Mouse (Mus musculus) midbrain, embryonic 10.5 days (tissue): ENCODE measurements around the gene Zfp169. TPM values are rescaled to one million over a fixed set of nuclear protein-coding genes. Genes with fewer than 3 reads are reported as not detected.

Source experiments
- DNase-seq: peaks from one replicate; pipeline ENCODE4 v3.0.0-alpha.2; 2017; ENCODE audit warnings: low spot score
- H3K27ac ChIP-seq: fragments of 300-500 bp; sonication (generic); replicated peaks from 2 replicates; pipeline ENCODE4 v1.5.1; 2016; ENCODE audit warnings: mild to moderate bottlenecking
- H3K27me3 ChIP-seq: fragments of 300-500 bp; sonication (generic); 2 replicates; pipeline ENCODE4 v1.6.1; 2016; ENCODE audit warnings: low read depth, mild to moderate bottlenecking; ENCODE audit not compliant: poor library complexity, severe bottlenecking
- H3K36me3 ChIP-seq: fragments of 300-500 bp; sonication (generic); 2 replicates; pipeline ENCODE4 v1.6.1; 2016; ENCODE audit warnings: mild to moderate bottlenecking, moderate library complexity
- H3K4me1 ChIP-seq: fragments of 300-500 bp; sonication (generic); 2 replicates; pipeline ENCODE4 v1.6.1; 2016
- H3K4me3 ChIP-seq: fragments of 300-500 bp; sonication (generic); 2 replicates; pipeline ENCODE4 v1.5.1; 2016; ENCODE audit warnings: mild to moderate bottlenecking, moderate library complexity
- H3K9me3 ChIP-seq: fragments of 300-500 bp; sonication (generic); replicated peaks from 2 replicates; pipeline ENCODE4 v1.6.1; 2016; ENCODE audit warnings: mild to moderate bottlenecking
- WGBS: fragments of 180-500 bp; shearing (Covaris S2); methylation state at CpG from one replicate; pipeline ENCODE4 v1.1.7; 2016; 5-methylcytosine and 5-hydroxymethylcytosine counted together
- polyA plus RNA-seq: library from polyadenylated mRNA; unstranded; fragments of >200 nt; fragmentation: Nextera tagmentation; extraction: Ambion mirVana; gene quantifications from 2 replicates; pipeline ENCODE4 v1.2.1, GENCODE M21; 2016

Zfp169 gene
- polyA plus RNA-seq, 1 experiment from 2014 or later = 4.7 TPM

- no peak overlapping the region for H3K27ac ChIP-seq
- peak overlapping the region; percentile 53 for H3K4me3 ChIP-seq
- H3K9me3 ChIP-seq = no peaks in the 10 kb centered on the region; the same call in 1 of the 2 replicates
- peaks cover 11% of the 10 kb centered on the region for H3K4me1 ChIP-seq
- DNase-seq = peak; percentile 79
- peaks cover 41% of the 10 kb centered on the region for H3K36me3 ChIP-seq
- no peaks in the 10 kb centered on the region for H3K27me3 ChIP-seq
- 7% methylated on average over 15 of the region's 15 CpGs for WGBS
These were observed 15.5 kb downstream of the Zfp169 start for GRCm38 (mm10) chr13:48497693-48498221.

DNA sequence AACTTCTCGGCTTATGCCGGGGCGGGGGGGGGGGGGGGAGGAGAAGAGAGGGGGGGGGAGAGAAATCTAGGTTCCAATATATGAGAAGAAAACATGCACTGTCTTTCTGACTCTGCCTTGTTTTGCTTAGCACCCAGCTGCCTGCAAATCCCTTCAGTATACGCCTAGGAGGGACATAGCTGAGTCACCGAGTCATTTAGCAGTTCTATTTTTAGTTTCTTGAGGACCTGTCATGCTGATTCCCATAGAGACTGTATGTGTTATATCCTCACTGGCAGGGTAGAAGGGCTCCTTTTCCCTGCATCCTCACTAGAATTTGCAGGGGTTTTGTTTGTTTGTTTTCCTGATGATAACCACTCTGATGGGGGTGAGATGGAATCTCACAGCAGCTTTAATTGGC is 20.1 kb downstream of the Zfp169 start:
- Histone ChIP-seq H3K4me1 (peaks cover 9% of the 10 kb centered on the region), H3K36me3 (peaks cover 70% of the 10 kb centered on the region), H3K4me3 (no peak overlapping the region), H3K27ac (no peak overlapping the region), H3K9me3 (no peaks in the 10 kb centered on the region; the same call in 1 of the 2 replicates), H3K27me3 (no peaks in the 10 kb centered on the region)
- DNase-seq = no peak
- WGBS = 71% methylated on average over 4 of the region's 5 CpGs

DNA sequence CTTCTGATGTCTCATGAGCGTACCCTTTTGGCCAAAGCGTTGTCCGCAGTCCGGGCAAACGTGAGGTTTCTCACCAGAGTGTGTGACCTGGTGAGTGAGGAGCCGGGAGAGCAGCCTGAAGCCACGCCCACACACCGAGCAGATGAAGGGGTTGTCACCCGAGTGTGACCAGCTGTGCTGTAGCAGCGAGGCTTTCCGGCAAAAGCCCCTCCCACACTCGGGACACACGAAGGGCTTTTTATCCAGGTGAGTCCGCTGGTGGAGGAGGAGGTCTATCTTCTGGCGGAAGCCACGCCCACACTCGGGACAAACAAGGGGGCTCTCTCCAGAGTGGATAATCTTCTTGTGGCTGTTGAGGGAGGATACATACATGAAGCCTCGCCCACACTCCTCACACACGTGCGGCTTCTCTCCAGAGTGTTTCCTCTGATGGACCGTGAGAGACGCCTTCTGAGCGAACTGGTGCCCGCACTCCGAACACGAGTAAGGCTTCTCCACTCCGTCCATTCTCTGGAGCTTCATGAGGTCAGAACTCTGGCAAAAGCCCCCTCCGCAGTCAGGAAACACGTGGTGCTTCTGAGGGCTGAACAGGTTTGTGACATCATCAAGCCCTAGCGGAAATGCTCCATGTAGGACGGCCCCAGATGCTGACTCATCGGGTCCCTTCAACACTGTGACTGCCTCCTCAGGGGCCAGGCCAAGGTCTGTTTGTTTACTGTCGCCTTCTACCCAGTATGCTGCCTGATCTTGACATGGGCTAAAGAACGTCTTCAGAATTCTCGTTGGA is 22.7 kb downstream of the Zfp169 start:
- DNase-seq = no peak
- H3K9me3 ChIP-seq = no peaks in the 10 kb centered on the region; the same call in 1 of the 2 replicates
- H3K27ac ChIP-seq = no peak overlapping the region
- H3K27me3 ChIP-seq = no peaks in the 10 kb centered on the region
- H3K4me3 ChIP-seq = no peak overlapping the region
- no peaks in the 10 kb centered on the region for H3K4me1 ChIP-seq
- WGBS = 91% methylated on average over 35 of the region's 35 CpGs
- H3K36me3 ChIP-seq = peaks cover 70% of the 10 kb centered on the region

GRCm38 (mm10) chr13:48483606-48484005 is 29.6 kb downstream of the Zfp169 start:
- no peaks in the 10 kb centered on the region for H3K27me3 ChIP-seq
- DNase-seq = no peak
- H3K4me1 ChIP-seq = no peaks in the 10 kb centered on the region
- peaks cover 26% of the 10 kb centered on the region for H3K36me3 ChIP-seq
- no peaks in the 10 kb centered on the region for H3K9me3 ChIP-seq
- H3K4me3 ChIP-seq = no peak overlapping the region
- H3K27ac ChIP-seq = no peak overlapping the region
- WGBS = 95% methylated on average over 4 of the region's 4 CpGs

DNA sequence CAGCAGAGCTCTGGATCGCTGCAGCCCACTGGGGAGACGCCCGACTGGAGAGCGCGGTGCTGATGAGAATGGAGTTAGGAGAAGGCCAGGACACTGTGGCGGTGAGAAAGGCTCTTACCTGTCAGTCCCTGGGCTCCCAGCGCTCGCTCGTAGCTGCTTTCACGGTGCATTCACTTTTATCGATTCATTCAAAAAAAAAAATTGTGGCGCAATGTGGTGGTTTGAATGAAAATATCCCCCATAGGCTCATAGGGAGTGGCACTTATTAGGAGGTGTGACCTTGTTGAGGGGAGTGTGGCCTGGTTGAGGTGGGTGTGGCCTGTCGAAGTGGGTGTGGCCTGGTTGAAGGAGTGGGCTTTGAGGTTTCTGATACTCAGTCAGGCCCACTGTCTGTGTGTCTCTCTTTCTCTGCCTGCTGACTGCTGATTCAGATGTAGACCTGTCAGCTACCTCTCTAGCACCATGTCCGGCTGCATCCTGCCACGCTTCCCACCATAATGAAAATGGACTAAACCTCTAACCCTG is 44.5 kb downstream of the Zfp169 start:
- Histone ChIP-seq H3K4me3 (no peak overlapping the region), H3K36me3 (no peaks in the 10 kb centered on the region), H3K9me3 (no peaks in the 10 kb centered on the region), H3K27ac (no peak overlapping the region), H3K27me3 (no peaks in the 10 kb centered on the region), H3K4me1 (peaks cover 16% of the 10 kb centered on the region; the same call in 1 of the 2 replicates)
- 67% methylated on average over 15 of the region's 15 CpGs for WGBS
- no peak for DNase-seq

GRCm38 (mm10) chr13:48466186-48466585 is 47.1 kb downstream of the Zfp169 start:
- H3K27ac ChIP-seq = no peak overlapping the region

DNA sequence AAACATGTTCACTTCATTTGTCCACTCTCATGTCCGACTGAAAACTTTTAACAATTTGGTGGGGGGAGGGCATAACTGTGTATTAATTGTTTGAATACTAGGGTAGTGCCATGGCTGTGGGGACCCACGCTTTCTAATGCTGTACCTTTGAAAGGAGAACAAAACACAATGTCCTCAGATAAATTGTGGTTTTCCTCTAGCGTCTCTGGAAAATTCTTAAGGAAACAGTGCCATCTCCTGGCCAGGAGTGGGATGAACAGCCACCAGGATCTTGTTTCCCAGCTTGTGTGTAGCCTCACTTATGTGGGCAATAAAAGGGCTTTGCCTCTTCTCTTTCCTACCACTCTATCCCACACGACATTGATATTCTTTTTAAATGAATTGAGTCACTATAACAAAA is 49.1 kb downstream of the Zfp169 start:
- Histone ChIP-seq H3K9me3 (no peaks in the 10 kb centered on the region), H3K27ac (0 out of 2 replicates have a peak overlapping the region, but pooled peaks have one; percentile 25)
- WGBS = 26% methylated on average over 4 of the region's 4 CpGs

More at GRCm38 (mm10) chr13:48466186-48466585, 47.1 kb downstream of the Zfp169 start:
- H3K36me3 ChIP-seq = no peaks in the 10 kb centered on the region
- no peaks in the 10 kb centered on the region for H3K9me3 ChIP-seq
- no peak overlapping the region for H3K4me3 ChIP-seq
- H3K27me3 ChIP-seq = no peaks in the 10 kb centered on the region
- H3K4me1 ChIP-seq = peaks cover 16% of the 10 kb centered on the region; the same call in 1 of the 2 replicates
- WGBS = 77% methylated on average over 10 of the region's 10 CpGs
- DNase-seq = no peak

GRCm38 (mm10) chr13:48459280-48459679 is 54.0 kb downstream of the Zfp169 start:
- no peak for DNase-seq
- H3K4me3 ChIP-seq = no peak overlapping the region
- peaks cover 7% of the 10 kb centered on the region; the same call in 1 of the 2 replicates for H3K4me1 ChIP-seq
- 82% methylated on average over 5 of the region's 5 CpGs for WGBS
- no peak overlapping the region for H3K27ac ChIP-seq
- H3K9me3 ChIP-seq = no peaks in the 10 kb centered on the region
- H3K36me3 ChIP-seq = no peaks in the 10 kb centered on the region
- no peaks in the 10 kb centered on the region for H3K27me3 ChIP-seq

More for the DNA sequence above, 49.1 kb downstream of the Zfp169 start:
- Histone ChIP-seq H3K4me3 (no peak overlapping the region), H3K27me3 (no peaks in the 10 kb centered on the region), H3K4me1 (peaks cover 16% of the 10 kb centered on the region; the same call in 1 of the 2 replicates), H3K36me3 (no peaks in the 10 kb centered on the region)
- DNase-seq = peak; percentile 75

- no peak overlapping the region for H3K27ac ChIP-seq
- peaks cover 19% of the 10 kb centered on the region for H3K4me1 ChIP-seq
- H3K27me3 ChIP-seq = peaks cover 23% of the 10 kb centered on the region
- no peak for DNase-seq
- H3K4me3 ChIP-seq = no peak overlapping the region
- 68% methylated on average over 4 of the region's 4 CpGs for WGBS
- no peaks in the 10 kb centered on the region for H3K36me3 ChIP-seq
- H3K9me3 ChIP-seq = no peaks in the 10 kb centered on the region
These were observed 65.1 kb downstream of the Zfp169 start for GRCm38 (mm10) chr13:48448119-48448518.

- WGBS = 35% methylated on average over 8 of the region's 8 CpGs
- H3K36me3 ChIP-seq = no peaks in the 10 kb centered on the region
- peaks cover 23% of the 10 kb centered on the region for H3K27me3 ChIP-seq
- no peaks in the 10 kb centered on the region for H3K9me3 ChIP-seq
- H3K4me1 ChIP-seq = peaks cover 17% of the 10 kb centered on the region
- DNase-seq = no peak
- 0 out of 2 replicates have a peak overlapping the region, but pooled peaks have one; percentile 7 for H3K27ac ChIP-seq
- no peak overlapping the region for H3K4me3 ChIP-seq
These were observed 69.3 kb downstream of the Zfp169 start for GRCm38 (mm10) chr13:48443996-48444395.

DNA sequence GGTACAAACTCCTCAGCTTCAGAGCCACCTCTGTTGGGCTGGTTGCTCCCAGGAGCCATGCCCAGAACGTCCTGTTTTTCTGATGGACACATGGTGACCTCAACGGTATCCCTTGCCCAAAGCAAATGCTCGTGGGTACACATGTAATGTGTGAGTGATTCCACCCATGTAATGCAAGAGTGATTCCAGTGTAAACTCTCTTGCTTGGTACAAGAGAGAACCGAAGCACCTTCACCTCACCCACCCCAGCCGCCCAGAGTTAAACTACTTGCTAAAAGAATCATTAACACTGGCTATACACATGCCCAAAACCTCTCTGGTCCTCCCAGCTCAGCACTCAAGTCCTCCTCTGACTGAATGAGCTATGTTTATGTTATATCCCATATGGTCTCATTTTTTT is 74.9 kb downstream of the Zfp169 start:
- no peaks in the 10 kb centered on the region for H3K36me3 ChIP-seq
- H3K4me3 ChIP-seq = no peak overlapping the region
- H3K4me1 ChIP-seq = peaks cover 7% of the 10 kb centered on the region
- no peaks in the 10 kb centered on the region for H3K27me3 ChIP-seq
- H3K9me3 ChIP-seq = no peaks in the 10 kb centered on the region
- no peak for DNase-seq
- WGBS = 88% methylated on average over 5 of the region's 5 CpGs
- no peak overlapping the region for H3K27ac ChIP-seq
